Mouse (Mus musculus) MEL-GATA-1-ER (cell line): ENCODE results near the gene Sipa1l2.

Source experiments
- DNase-seq: peaks from one replicate; pipeline ENCODE4 v3.0.0-alpha.2; 2012; ENCODE audit warnings: low read depth; ENCODE audit errors: extremely low read depth

Gene Sipa1l2

GRCm38 (mm10) chr8:125465156-125465821 is 104.3 kb downstream of the Sipa1l2 start:
- DNase-seq, result no peak

- no peak for DNase-seq
Observed at GRCm38 (mm10) chr8:125462901-125463300, 106.7 kb downstream of the Sipa1l2 start.

GRCm38 (mm10) chr8:125461504-125461903 is 108.1 kb downstream of the Sipa1l2 start:
- no peak for DNase-seq

GRCm38 (mm10) chr8:125460602-125461001 is 109.0 kb downstream of the Sipa1l2 start:
- DNase-seq, result no peak

GRCm38 (mm10) chr8:125449048-125449447 is 120.6 kb downstream of the Sipa1l2 start:
- DNase-seq, result no peak

GRCm38 (mm10) chr8:125447543-125447942 is 122.1 kb downstream of the Sipa1l2 start:
- DNase-seq, result no peak

GRCm38 (mm10) chr8:125446236-125446635 is 123.4 kb downstream of the Sipa1l2 start:
- DNase-seq, result no peak

- DNase-seq, result no peak
Observed at GRCm38 (mm10) chr8:125445225-125445609, 124.4 kb downstream of the Sipa1l2 start.

- DNase-seq, result no peak
Observed at GRCm38 (mm10) chr8:125444457-125445224, 125.0 kb downstream of the Sipa1l2 start.

GRCm38 (mm10) chr8:125435320-125436100 is 134.1 kb downstream of the Sipa1l2 start:
- no peak for DNase-seq

- DNase-seq, result no peak
Observed at GRCm38 (mm10) chr8:125434151-125434550, 135.5 kb downstream of the Sipa1l2 start.

GRCm38 (mm10) chr8:125431321-125431720 is 138.3 kb downstream of the Sipa1l2 start:
- DNase-seq, result no peak

- DNase-seq, result no peak
Observed at GRCm38 (mm10) chr8:125430796-125431195, 138.8 kb downstream of the Sipa1l2 start.

- no peak for DNase-seq
Observed at GRCm38 (mm10) chr8:125428979-125429690, 140.5 kb downstream of the Sipa1l2 start.

- DNase-seq, result no peak
Observed at GRCm38 (mm10) chr8:125423861-125424260, 145.7 kb downstream of the Sipa1l2 start.

- DNase-seq, result no peak
Observed at GRCm38 (mm10) chr8:125419202-125419830, 150.3 kb downstream of the Sipa1l2 start.

GRCm38 (mm10) chr8:125416146-125416545 is 153.5 kb downstream of the Sipa1l2 start:
- DNase-seq, result no peak

- DNase-seq, result no peak
Observed at GRCm38 (mm10) chr8:125414651-125415050, 155.0 kb downstream of the Sipa1l2 start.

GRCm38 (mm10) chr8:125413001-125413909 is 156.4 kb downstream of the Sipa1l2 start:
- no peak for DNase-seq

- DNase-seq, result no peak
Observed at GRCm38 (mm10) chr8:125410646-125411045, 159.0 kb downstream of the Sipa1l2 start.
